Comparison of ENCODE assay signal across 18 mouse cellular contexts in the genomic region with DNA sequence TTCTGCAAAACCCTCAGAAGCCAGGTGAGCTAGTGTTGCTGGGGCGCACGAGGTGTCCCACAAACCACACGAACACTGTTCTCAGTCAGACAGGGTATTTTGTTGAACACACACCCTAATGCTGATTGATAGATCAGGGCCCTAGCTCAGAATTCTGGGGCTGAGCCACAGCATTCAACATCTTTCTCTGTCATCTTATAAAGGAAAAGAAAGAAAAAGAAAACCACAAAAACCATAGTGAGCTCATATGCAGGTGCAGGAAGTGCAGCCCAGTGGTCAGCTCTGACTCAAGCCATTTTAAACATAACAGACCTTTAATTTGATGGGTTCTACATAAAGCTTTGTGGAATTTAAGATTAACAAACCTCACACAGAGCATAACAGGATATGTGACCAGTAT. TPM values are rescaled to one million over a fixed set of nuclear protein-coding genes. Genes with fewer than 3 reads are reported as not detected.
A peak's percentile ranks its signal among the peaks of the same experiment; 100 is the strongest.
DNase-seq lines count a peak whose midpoint lies in the region; ATAC-seq lines count a peak whose summit lies in the region.
"Had no signal": no experiment of that assay in that cellular context is flagged by ENCODE, and none has a peak within 500 bp of the region (broad histone marks: within the 10 kb centered on the region; RNA-seq: fewer than 3 reads in every experiment).

No protein-coding gene starts in this region.

- no peak overlapping the region for H3K4me3 ChIP-seq in heart, embryonic 16.5 days (ENCODE audit: low read length)
- H3K4me3 ChIP-seq in kidney, embryonic 15.5 days (replicated peaks), result no peak overlapping the region
- H3K4me3 ChIP-seq: embryonic facial prominence, embryonic 12.5 days; hindbrain, embryonic 12.5 days; liver, embryonic 15.5 days; myocyte; stomach, embryonic 15.5 days had no signal

- no peaks in the 10 kb centered on the region for H3K27me3 ChIP-seq in heart, embryonic 16.5 days (ENCODE audit: control insufficient read depth, insufficient read depth, low read length)
- H3K27me3 ChIP-seq in kidney, embryonic 15.5 days, result no peaks in the 10 kb centered on the region
- H3K27me3 ChIP-seq: embryonic facial prominence, embryonic 12.5 days; hindbrain, embryonic 12.5 days; liver, embryonic 15.5 days; stomach, embryonic 15.5 days had no signal

- H3K9ac ChIP-seq in heart, embryonic 16.5 days (ENCODE audit: low read length), result no peak overlapping the region
- no peak overlapping the region for H3K9ac ChIP-seq in kidney, embryonic 15.5 days
- H3K9ac ChIP-seq: embryonic facial prominence, embryonic 12.5 days; hindbrain, embryonic 12.5 days; liver, embryonic 15.5 days; stomach, embryonic 15.5 days had no signal

- intact Hi-C loops in heart, postnatal 10 days (cut with DNase I), result no loop called here

- H3K9me3 ChIP-seq in heart, embryonic 16.5 days (replicated peaks; ENCODE audit: control insufficient read depth, low read length), result no peaks in the 10 kb centered on the region
- H3K9me3 ChIP-seq in kidney, embryonic 15.5 days (replicated peaks), result no peaks in the 10 kb centered on the region
- H3K9me3 ChIP-seq: embryonic facial prominence, embryonic 12.5 days; hindbrain, embryonic 12.5 days; liver, embryonic 15.5 days; stomach, embryonic 15.5 days had no signal

- H3K36me3 ChIP-seq in heart, embryonic 16.5 days (ENCODE audit: control insufficient read depth, insufficient read depth), result no peaks in the 10 kb centered on the region
- H3K36me3 ChIP-seq in kidney, embryonic 15.5 days, result no peaks in the 10 kb centered on the region
- H3K36me3 ChIP-seq: embryonic facial prominence, embryonic 12.5 days; hindbrain, embryonic 12.5 days; liver, embryonic 15.5 days; stomach, embryonic 15.5 days had no signal

- H3K4me1 ChIP-seq in heart, embryonic 16.5 days (ENCODE audit: control insufficient read depth, insufficient read depth, low read length), result peaks cover 2% of the 10 kb centered on the region
- no peaks in the 10 kb centered on the region for H3K4me1 ChIP-seq in kidney, embryonic 15.5 days
- H3K4me1 ChIP-seq: embryonic facial prominence, embryonic 12.5 days; hindbrain, embryonic 12.5 days had no signal

- WGBS in heart, embryonic 16.5 days, result 90% methylated on average over 3 of the region's 3 CpGs
- WGBS in kidney, embryonic 15.5 days, result 92% methylated on average over 3 of the region's 3 CpGs

- H3K4me2 ChIP-seq in heart, embryonic 16.5 days (ENCODE audit: low read depth, low read length), result no peak overlapping the region
- H3K4me2 ChIP-seq in kidney, embryonic 15.5 days, result no peak overlapping the region
- H3K4me2 ChIP-seq: embryonic facial prominence, embryonic 12.5 days; hindbrain, embryonic 12.5 days; liver, embryonic 15.5 days; midbrain, embryonic 11.5 days; stomach, embryonic 15.5 days had no signal

- peak; percentile 66; the same call in 1 of the 2 replicates for ATAC-seq in heart, embryonic 16.5 days (replicated peaks; ENCODE audit: extremely low read depth, insufficient read depth, low FRiP score)
- ATAC-seq in kidney, embryonic 15.5 days (replicated peaks; ENCODE audit: low FRiP score), result no peak
- ATAC-seq: intestine, postnatal 0 days had no signal

- DNase-seq in heart, postnatal 10 days, result no peak
- DNase-seq in CD8-positive naive resting alpha-beta T cell, adult 2 months (ENCODE audit: low read depth in 2 of 2, low spot score in 2 of 2), result peak; percentile 60 to 72
- DNase-seq in induced T-regulatory cell, adult 2 months (ENCODE audit: low read depth), result peak; percentile 74
- DNase-seq in thymus, postnatal 10 days (ENCODE audit: low spot score in 2 of 2), result peak; percentile 18 to 24
- DNase-seq in cerebellum, postnatal 10 days, result no peak
- DNase-seq in frontal cortex, postnatal 25 days (ENCODE audit: low spot score in 2 of 2), result no peak
- DNase-seq: cerebellum, postnatal 36 days; kidney, postnatal 14 days; left cerebral cortex, postnatal 4 days had no signal

- no peak overlapping the region for H3K27ac ChIP-seq in heart, embryonic 16.5 days (ENCODE audit: low read length)
- no peak overlapping the region for H3K27ac ChIP-seq in kidney, embryonic 15.5 days
- H3K27ac ChIP-seq: embryonic facial prominence, embryonic 12.5 days; hindbrain, embryonic 12.5 days; liver, embryonic 15.5 days; stomach, embryonic 15.5 days had no signal

RNA-seq across cellular contexts. Expression of gene Rad23b, which starts 6.6 kb away (rescaled TPM):
- 55.2 and 58.9 TPM in 2 replicates for polyA plus RNA-seq in heart, embryonic 16.5 days (2015; fragmentation: Nextera tagmentation; extraction: Ambion mirVana)
- total RNA-seq in heart, postnatal 10 days (2021), result 100 to 1,000 TPM; 128 to 135 TPM
- polyA plus RNA-seq in kidney, embryonic 15.5 days (2015; fragmentation: Nextera tagmentation; extraction: Ambion mirVana), result 83.3 and 92.1 TPM in 2 replicates

Comparison
In these comparisons a context has a peak if more than half of its experiments do, and no peak if none do; other contexts are left out.
1. DNase-seq: peak in CD8-positive naive resting alpha-beta T cell, adult 2 months (2 of 2), induced T-regulatory cell, adult 2 months (single experiment) and thymus, postnatal 10 days (2 of 2); none in heart, postnatal 10 days (0 of 2), cerebellum, postnatal 10 days (0 of 2) and frontal cortex, postnatal 25 days (0 of 2).